Mouse (Mus musculus) erythroblast, embryonic 14.5 days (primary cell): ENCODE measurements at regions not wholly inside any gene's neighbourhood (a gene's known extent, or its start where the extent isn't known, plus 50 kb on each side); places are given as distances from the start of the nearest gene placed in this dataset.

Experiments used
- GATA1 ChIP-seq: IDR thresholded peaks from 2 replicates; pipeline ENCODE4 v1.6.1; 2012; ENCODE audit warnings: low read length, inconsistent platforms, mixed read lengths
- TAL1 ChIP-seq: IDR thresholded peaks from 3 replicates; pipeline ENCODE4 v1.6.1; 2012; ENCODE audit warnings: low read length, inconsistent platforms, mixed read lengths

DNA sequence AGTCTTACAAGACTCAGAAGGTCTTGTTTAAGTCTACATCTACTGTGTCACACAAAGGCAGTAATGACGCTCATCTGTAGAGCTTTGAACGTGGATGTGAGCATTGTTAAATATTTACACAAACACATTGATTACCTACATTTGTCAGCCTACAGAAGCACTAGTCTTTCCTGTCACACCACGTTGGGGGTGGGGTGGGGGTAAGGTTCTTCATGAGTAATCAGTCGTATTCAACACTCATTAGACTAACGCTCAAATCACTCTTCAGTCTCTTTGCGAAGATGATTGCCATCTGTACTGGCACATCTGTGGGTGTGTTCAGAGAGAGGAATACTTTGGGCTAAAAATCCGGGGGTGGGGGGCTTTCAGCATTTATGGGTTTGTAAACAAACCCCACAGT is 240.7 kb downstream of the Lpin1 start:
- TF ChIP-seq GATA1 (no peak), TAL1 (no peak)
